Mouse (Mus musculus) heart, adult 2 months (tissue): ENCODE measurements at regions not wholly inside any gene's neighbourhood (a gene's known extent, or its start where the extent isn't known, plus 50 kb on each side); places are given as distances from the start of the nearest gene placed in this dataset.

Experiments
- CTCF ChIP-seq: fragments of 200-600 bp; IDR thresholded peaks from 2 replicates; pipeline ENCODE4 v1.8.1; 2022; ENCODE audit warnings: antibody characterized with exemption, mild to moderate bottlenecking, moderate library complexity
- EP300 ChIP-seq: fragments of 200-500 bp; IDR thresholded peaks from 2 replicates; pipeline ENCODE4 v1.6.1; 2011; ENCODE audit warnings: low read depth, low read length, control low read depth; ENCODE audit not compliant: insufficient read depth

- no peak for TF ChIP-seq EP300
- no peak for TF ChIP-seq CTCF
Measured at GRCm38 (mm10) chrX:153629790-153630189, 66.4 kb downstream of the Kctd12b start.
